Mouse (Mus musculus) urinary bladder, postnatal 25 days (tissue): Measurements from ENCODE around the gene Tnfrsf8.
"Not testable (repeated sequence)": the region's sequence is repeated elsewhere in the genome, so short reads cannot be mapped to it uniquely, and the experiment has no call there.

Source experiments
- DNase-seq: peaks from one replicate; pipeline ENCODE4 v3.0.0; 2022; ENCODE audit warnings: low spot score

Gene Tnfrsf8

DNA sequence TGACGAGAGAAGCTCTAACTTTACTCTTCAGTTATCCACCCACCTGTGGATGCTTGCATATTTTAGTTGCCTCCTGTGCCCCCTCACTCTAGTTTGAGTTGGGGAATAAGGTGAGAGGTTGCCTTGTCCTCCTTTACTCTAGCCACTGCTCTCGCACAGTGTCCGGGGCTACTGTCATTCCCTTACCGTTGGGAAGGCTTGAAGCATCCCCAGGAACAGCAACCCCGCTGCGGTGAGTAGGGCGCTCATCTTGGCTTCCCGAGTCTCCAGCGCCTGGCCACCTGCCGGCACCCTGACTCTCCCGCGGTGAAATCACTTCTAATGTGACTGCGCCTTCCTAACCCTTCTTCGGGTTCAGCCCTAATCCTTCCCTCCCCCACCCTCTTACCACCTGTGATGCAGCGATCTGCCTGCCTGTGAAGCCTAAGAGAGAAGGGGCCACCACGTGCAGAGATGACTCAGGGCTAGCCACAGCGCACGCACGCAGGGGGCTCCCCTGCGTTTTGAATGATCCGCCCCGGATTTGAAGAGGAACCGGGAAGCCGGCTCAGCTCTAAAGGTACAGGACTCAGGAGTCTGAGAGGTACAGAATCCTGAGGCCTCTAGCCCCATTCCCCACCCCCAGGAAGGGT, at the start of gene Tnfrsf8:
Gene Tnfrsf8, minus strand, starts transcription at position 329 of the 632 bp plus-strand sequence.
- no peak for DNase-seq

DNA sequence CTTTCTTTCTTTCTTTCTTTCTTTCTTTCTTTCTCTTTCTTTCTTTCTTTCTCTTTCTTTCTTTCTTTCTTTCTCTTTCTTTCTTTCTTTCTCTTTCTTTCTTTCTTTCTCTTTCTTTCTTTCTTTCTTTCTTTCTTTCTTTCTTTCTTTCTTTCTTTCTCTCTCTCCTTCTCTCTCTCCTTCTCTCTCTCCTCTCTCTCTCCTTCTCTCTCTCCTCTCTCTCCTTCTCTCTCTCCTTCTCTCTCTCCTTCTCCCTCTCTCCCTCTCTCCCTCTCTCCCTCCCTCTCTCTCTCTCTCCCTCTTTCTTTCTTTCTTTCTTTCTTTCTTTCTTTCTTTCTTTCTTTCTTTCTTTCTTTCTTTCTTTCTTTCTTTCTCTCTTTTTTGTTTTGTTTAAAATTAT, 46.7 kb upstream of the Tnfrsf8 start:
- not testable (repeated sequence) for DNase-seq

DNA sequence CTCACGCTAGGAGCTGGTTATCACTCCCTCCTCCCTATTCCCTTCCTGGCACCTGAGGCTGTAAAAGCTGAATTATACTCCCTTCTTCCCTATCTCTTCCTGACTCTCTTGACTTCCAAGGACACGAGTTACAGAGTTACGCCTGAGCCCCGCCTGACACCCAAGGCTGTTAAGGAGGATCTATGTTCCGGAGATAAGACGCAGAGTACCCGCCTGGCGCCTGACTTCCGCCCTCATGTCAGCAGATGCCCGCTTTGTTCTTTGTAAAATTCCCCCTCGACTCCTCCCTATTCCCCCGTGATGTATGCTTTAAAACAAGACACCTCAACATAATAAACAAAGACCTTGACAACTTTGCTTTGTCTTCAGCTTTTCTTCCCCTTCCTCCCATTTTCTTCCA, 46.1 kb upstream of the Tnfrsf8 start:
- DNase-seq, result no peak

DNA sequence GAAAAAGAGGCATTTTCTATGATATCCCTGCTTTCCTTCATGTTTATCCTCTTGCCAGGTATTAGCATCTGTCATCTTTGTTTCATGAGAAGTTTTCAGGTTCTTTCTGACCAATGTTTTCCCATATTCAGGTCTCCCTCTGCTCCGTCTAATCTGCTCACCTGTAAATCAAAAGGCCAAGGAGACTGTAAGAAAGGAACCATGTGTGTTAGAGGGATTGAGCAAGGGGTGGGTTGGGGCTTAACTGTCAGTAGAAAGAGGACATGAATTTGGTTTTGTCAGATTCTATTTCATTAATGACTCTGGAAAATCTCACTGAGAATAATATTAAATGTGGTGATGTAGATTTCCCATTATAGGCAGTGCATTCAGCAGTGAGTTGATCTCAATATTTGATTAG, 45.6 kb upstream of the Tnfrsf8 start:
- no peak for DNase-seq

DNA sequence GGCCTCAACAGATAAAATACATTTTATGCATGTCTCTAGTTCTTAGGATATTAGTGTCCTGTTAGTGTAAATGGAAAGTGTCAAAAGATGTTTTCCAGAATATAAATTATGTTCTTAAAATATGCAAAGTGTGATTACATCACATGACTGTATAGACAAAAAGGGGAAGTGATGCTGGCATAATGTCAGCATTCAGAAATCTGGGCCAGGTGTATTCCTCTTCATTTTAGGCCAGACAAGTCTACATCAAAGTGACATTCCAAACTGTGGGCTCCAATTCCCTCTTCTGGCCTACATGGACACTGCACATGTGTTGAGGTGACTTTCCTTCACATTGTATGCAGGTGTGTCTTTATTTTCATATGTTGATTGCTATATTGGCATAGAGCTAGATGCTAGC, 41.3 kb upstream of the Tnfrsf8 start:
- no peak for DNase-seq

DNA sequence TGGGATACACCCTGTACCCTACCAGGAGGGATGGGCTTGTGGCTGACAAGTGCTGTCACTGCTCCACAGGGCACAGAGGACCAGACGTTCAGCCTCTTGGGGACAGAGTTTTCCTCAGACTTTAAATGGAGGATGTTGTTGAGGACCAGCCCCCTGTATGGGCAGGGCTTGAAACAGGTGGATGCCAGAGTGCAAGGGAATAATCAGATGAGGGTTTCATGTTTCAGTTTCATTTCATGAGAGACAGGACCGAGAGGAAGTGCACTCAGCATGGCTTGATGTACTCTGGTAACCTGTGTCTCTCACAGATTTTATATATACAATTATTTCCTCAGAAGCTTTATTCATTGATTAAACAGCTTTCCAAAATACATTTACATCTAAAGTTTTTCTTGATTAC, 38.9 kb upstream of the Tnfrsf8 start:
- no peak for DNase-seq

DNA sequence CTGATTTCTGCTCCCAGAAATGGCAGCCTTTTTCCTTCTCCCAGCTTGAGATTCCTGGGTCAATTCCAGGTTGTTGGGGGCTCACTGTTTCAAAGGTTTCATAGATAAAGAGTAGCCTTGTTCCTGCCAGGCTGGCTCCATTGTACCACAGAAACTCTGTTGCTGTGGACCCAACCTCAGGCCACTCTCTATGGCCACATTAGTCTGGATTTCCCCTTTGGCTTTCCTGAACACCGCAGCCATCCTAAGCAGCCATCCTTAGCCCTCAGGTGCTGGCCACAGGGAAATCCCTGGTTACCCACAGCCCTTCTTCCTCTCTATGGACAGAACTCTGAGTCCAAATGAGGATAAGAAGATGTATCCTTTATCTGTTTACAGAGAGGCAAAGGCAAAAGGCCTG, 30.0 kb upstream of the Tnfrsf8 start:
- no peak for DNase-seq

DNA sequence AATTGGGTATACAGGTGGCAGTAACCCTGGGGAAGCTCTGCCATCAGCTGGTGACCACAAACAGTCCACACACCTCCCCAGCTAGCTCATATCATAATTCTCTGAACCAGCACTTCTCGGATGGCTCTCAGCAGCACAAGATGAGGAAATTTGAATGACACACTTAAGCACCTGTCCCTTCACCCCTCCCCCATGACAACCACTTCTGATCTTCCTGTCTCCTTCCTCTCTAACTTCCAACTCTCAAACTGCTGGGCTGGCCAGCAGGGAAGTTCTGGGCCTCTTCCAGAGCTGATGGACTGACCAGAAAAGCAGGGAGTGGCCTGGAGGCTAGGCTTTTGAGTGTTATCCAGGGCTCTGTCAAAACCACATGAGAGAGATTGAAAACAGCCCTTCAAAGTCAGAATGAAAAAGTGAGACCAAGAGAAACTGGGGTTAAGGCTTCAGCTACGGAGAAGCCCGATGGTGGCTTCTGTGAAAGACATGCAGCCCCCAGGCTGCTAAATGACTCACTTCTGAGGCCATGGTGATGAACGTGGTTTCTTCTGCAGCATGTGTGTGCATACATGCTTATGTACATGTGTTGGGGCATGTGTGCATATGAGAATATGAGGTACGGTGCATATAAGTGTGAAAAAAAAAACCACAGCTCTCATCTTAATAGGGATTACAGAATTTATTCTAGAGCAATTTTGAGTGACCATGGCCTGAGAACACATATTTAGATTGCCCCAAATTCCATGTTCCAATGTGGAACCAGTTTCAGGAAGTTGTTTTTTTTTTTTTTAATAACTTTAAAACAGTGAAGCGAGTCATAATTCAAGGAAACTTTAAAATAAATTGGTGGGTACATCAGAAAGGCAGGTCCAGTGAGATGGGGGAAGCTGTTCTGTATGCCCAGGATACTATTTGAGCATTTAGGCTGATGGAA, 27.2 kb upstream of the Tnfrsf8 start:
- DNase-seq, result no peak

DNA sequence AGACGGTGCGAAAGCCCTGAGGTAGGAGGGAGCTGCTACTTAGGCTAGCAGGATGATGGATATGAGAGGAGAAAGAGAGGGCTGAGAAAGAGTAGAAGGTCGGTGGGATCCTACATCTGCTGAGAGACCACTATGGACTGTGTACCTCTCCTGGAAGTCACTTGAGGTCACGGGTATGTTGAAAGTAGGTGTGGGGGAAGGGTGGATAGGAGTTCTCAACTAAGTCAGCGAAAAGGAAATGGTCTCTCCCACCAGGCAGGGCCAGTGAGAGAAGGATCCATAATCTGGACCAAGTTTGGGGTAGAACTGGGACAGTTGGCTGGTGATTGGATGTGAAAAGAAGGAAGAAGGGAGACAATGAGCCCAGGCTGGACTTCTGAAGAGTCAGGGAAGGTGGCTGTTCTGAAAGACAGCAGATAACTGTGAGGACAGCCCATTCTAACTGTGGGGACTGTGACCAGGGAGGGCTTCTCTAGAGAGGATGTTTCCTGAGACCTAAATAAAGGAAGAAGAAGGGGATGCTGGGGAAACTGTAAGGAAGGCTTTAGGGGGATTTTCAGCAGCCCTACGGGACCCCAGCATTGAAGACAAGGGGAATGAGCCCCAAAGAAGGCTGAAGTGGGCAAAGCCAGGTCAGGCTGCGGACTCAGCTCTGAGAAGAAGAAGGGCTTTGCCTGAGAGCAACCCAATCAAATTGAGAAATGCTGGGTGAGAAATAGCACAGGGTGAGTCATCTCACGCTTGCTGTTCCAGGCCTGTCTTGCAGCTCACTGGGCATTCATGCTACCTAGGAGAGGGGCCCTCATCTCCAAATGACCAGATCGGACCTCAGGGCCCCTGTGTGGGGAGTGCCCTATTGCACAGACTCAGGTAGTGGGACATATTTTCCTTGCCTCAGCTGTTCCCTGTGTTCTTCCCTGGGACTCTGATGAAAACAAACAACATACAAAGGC, 23.2 kb upstream of the Tnfrsf8 start:
- DNase-seq, result no peak

DNA sequence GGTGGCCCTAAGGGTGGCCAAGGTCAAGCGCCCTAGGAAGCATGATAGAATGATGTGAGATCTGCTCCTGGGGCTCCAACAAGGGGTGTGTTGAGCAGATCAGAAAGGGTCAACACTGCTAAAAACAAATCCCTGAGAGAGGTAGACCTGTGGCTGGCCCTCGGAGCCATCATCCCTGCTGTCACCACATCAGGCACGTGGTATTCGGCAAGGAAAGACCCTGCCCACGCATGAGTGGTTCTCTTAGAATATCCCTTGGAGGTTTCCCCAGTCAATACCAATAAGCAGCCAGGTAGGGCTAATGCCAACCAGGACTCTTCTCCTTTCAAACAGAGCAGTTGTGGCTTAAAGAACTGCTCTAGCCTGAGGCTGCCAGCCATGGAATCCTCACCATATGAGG, 21.6 kb upstream of the Tnfrsf8 start:
- DNase-seq, result no peak

DNA sequence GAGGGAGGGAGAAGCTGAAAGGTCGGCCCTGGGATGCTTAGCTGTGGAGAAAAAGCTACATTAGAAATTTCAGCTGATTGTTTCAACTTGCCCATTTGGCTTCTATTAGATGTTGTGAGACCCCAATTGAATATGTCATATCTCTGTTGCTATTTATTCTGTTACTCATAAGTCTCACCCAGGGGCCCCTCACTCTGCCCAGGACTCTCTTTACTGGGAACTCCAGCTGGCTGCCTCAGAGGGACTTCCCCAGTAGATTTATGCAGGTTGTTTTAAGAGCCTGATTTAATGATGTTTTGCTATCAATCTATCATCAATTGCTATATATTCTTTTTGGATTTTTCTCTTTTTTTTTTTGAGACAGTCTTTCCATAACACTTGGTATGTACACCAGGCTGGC, 21.1 kb upstream of the Tnfrsf8 start:
- DNase-seq, result no peak

DNA sequence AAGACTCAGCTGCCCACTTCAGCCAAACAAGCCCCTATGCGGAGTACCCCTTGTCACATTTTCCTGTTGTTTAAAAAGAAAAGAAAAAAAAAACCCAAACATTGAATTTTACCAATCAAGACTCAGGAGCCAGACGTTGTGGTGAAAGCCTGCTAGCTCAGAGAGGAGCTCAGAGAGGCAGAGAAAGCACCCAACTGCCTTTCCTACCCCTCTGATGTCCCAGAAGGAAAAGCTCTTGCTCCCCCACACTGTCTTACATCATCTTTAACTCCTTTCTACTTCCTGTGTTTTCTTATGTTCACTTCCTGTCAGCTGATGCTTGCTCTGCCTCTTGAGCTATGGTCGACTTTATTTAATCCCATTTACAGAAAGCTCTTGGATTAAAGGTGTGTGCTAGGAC, 8.7 kb upstream of the Tnfrsf8 start:
- no peak for DNase-seq

DNA sequence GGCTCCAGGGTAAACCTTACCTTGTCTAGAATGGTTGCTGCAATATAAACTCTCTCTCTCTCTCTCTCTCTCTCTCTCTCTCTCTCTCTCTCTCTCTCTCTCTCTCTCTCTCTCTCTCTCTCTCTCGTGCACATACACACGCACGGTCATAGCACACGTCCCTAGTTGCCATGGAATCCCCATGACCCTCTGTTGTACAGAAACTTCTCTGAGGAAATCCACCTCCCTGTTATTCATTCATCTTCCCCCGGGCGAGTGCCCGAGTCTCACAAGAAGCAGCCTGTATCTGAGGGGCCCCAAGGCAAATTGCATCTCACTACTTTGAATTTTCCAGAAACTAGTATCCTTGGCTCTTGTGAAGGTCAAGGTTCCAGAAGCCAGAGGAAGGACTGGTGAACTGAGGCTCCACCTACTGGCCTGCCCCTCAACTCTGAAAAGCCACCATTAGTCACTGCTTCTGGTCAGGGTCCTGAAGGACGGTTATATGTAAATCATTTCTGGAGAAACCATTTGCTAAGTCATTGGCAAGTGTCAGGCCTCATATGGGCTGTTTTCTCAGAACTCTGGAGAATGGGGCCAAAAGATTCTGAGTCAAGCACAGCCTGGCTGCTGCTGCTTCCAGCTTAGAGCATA, 8.1 kb upstream of the Tnfrsf8 start:
- no peak for DNase-seq

DNA sequence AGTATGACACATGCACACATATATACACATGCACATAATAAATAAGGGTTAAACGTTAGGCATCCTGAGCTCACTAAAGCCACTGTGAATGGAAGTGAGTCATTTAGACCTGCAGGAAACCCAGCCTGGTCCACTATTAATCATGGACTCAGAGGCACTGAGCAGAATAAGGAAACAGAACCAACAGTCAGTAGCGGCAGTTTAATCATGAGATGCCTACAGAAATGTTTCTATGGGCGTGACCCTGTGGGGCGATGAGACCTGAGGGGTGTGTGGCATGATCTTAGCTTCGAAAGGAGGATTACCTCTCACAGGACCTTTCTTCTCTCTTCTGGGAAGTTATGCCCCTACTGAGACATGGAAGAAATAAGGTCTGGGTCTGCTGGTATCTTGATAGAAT, 7.2 kb upstream of the Tnfrsf8 start:
- no peak for DNase-seq

DNA sequence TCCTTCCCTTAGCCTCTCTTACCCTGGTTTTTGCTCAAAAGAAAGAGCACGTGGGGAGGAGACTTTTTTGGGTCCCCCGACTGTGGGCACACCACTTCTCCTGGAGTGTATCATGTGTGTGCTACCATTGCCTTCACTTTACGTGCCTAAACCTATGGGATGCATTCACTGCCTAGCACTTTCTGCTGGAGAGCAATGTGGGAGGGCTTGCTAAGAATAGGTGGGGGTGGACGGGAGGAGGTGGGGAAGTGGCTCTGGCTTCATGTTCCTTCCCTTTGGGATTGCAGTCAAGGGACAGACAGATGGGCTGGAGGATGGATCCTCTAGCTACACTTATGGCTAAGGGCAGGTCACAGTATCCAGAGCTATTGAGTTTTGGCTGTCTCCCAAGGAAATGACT, 5.7 kb upstream of the Tnfrsf8 start:
- no peak for DNase-seq

DNA sequence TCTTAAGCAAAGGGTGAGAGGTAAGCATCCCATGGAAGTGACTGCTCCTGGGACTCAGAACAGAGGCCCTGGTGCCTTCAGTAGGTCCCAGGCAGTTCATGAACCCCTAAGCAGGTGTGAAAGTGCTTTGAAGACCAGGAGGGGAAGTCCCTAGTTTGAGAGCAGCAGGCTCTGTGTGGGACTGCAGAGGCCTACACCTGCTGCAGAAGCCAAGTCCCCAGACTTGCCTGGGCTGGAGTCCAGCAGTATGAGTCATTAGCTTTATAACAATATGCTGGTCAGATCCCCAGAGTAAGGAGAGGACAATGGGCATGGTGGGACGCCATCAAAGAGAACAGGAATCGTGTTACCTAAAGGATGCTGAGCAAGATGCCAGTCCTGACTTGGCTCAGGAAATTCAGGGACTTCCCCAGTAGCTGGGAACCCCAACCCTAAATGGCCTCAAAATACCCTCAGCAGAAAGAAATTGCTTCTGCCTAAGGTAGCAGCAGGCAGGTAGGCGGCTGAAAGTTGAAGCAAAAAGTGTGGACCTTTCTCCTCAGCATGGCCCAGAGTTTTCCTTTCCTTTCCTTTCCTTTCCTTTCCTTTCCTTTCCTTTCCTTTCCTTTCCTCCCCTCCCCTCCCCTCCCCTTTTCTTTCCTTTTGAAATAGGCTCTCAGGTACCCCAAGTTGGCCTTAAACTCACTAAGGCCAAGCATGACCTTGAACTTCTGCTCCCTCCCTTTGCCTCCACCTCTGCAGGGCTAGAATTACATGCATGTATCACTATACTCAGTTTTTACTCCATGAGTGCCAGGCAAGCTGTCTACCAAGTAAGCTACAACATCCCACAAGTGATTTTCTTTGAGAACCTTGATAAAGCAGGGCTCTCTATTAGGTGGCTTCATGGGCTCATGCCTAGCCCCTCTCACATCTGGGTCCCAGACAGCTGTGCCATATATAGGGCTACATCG, 4.6 kb upstream of the Tnfrsf8 start:
- DNase-seq, result peak; percentile 6

DNA sequence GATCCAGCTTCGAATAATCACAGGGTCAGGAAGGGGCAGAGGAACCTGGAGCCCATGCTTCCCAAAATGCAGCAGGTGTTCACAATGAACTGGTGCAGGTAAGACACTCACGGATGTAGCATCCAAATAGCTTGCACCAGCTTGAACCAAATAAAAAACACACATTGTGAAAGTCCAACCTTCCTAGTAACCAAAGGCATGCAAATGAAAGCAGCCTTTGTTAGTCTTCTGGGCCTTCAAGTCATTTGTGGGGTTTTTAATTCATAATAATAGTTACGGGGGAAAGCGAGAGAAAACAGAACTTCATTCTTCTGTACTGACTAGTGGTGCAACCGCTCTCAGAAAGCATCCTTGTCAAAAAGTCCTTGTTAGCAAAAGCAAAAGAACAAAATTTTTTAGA, 1.7 kb upstream of the Tnfrsf8 start:
- DNase-seq, result no peak

DNA sequence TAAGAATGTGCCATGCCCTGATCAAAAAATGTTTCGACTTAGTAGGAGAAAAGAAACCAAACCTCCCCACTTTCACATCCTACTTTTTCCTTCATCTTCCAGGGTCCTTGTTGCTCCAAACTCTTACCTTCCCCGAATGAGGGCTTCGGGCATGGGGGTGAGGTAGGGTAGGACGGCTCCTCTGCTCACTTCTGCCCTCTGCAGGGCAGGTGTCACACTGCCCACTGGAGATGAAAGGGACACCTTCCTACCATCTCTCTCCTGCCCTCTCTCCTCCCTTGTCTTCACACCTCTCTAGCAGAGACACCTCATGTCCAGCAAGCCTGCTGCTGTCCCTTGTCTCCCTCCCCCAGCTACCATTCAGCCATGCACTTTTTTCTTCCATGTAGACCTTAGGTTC, 998 bp downstream of the Tnfrsf8 start:
- DNase-seq, result no peak

DNA sequence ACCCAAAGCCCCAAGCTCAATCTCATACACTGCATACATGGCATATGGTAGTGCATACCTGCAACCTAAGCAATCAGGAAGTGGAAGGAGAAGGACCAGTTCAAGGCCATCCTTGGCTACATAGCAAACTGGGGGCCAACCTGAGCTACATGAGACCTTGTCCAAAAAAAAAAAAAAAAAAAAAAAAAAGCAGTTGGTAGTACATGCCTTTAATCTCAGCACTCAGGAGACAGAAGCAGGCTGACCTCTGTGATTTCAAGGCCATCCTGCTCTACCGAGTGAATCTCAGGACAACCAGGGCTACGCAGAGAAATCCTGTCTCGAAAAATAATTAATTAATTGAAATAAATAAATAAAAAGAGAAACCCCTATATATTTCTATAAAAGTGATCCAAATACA, 1.7 kb downstream of the Tnfrsf8 start:
- no peak for DNase-seq

DNA sequence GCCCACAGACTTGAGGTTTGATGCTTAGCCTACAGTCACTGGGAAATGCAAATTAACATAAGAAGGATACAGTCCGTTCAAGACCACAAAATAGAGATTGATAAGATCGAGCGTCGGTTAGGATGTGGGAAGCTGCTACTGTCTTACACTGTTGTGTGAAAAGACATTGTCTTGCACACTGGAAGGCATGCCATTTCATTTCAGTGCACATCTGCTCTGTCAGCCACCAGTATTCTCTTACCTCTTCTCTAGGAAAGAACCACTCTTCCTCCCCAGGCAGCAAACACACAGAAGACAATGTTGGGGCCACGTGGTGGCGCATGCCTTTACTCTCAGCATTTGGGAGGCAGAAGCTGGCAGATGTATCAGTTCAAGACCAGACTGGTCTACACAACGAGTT, 2.4 kb downstream of the Tnfrsf8 start:
- DNase-seq, result no peak

DNA sequence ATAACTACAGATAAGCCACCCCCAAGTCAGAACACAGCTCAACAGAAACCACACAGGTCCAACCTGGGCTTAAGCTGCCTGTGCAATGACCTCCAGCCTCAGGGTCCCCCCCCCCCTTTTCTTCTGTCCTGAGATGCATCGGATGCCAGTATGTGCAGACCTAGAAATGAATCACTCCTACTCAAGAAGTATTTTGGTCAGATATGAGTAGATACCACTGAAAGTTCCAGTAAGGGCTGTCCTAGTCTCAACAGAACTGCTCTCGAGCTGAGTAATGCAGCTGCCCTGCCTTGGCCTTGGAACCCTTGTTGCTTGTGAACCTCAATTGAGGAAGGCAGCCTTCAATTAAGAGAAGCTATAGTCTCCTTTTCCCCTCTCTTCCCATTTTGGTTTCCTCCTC, 4.1 kb downstream of the Tnfrsf8 start:
- DNase-seq, result no peak
